Mouse (Mus musculus): ENCODE data around the gene Des.

DNA sequence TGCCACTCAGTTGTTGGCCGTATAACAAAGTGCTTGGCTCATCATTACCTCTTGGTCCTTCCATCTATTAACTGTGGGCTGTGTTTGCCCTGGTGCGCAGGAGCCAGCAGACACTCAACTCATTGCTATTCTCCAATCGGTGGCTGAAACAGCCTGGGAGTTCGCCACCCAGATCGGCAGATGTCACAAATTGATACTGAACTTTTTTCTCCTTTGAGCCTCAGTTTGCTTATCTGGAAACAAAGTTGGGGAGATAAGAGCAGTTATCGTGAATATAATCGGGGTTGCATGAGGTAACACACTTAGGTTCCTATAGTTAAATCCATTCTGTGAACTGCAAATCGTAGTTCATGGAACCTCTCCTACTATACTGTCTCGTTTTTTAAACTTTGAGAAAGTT lies 23.0 kb upstream of the Des start:
- TF ChIP-seq POLR2A (IDR thresholded peaks at IDR 0.05; ENCODE audit: insufficient read length, low read depth) (no peak), USF1 (IDR thresholded peaks at IDR 0.05; ENCODE audit: low read depth) (no peak), MAX (IDR thresholded peaks at IDR 0.05; ENCODE audit: low read depth) (no peak)
